ENCODE assay signal across 8 mouse cellular contexts in genomic region chr16:42340021-42340768, GRCm38 (mm10). TPM values are rescaled to one million over a fixed set of nuclear protein-coding genes. Genes with fewer than 3 reads are reported as not detected.
DNase-seq lines count a peak whose midpoint lies in the region; ATAC-seq and TF ChIP-seq lines count a peak whose summit lies in the region.

TSS of gene Gap43 (minus strand) at chr16:42340651.

- H3K4me2 ChIP-seq in kidney, postnatal 0 days (ENCODE audit: low read length) = peak within 1 kb of the TSS; percentile 47
- peak within 1 kb of the TSS; percentile 57 for H3K4me2 ChIP-seq in hindbrain, embryonic 16.5 days (ENCODE audit: low read length)

- H3K27ac ChIP-seq in kidney, postnatal 0 days = no peak within 1 kb of the TSS
- peak within 1 kb of the TSS; percentile 92 for H3K27ac ChIP-seq in hindbrain, embryonic 16.5 days (ENCODE audit: low read depth, low read length)

- WGBS in kidney, postnatal 0 days = 1% methylated on average over 18 of the region's 18 CpGs
- under 1% methylated on average over 18 of the region's 18 CpGs for WGBS in hindbrain, embryonic 16.5 days

- no peaks in the 10 kb centered on the region for H3K9me3 ChIP-seq in kidney, postnatal 0 days (replicated peaks; ENCODE audit: low read length)
- no peaks in the 10 kb centered on the region for H3K9me3 ChIP-seq in hindbrain, embryonic 16.5 days (ENCODE audit: control insufficient read depth, low read length)

- peak; percentile 13 for DNase-seq in kidney, postnatal 0 days (ENCODE audit: low spot score)
- DNase-seq in kidney, postnatal 4 days = no peak
- peak; percentile 39 for DNase-seq in embryo, embryonic 11.5 days (ENCODE audit: low read depth, low spot score)
- peak; percentile 68 for DNase-seq in mesoderm, embryonic 11.5 days (ENCODE audit: low read depth, low spot score)
- DNase-seq in T-cell, adult 2 months (ENCODE audit: low spot score) = no peak
- no peak for DNase-seq in thymus, postnatal 0 days (ENCODE audit: low spot score)

- TF ChIP-seq CTCF in kidney, postnatal 0 days (IDR thresholded peaks at IDR 0.05; ENCODE audit: low read depth) = no peak

- no peak for ATAC-seq in kidney, postnatal 0 days (replicated peaks; ENCODE audit: low FRiP score, low read depth)
- ATAC-seq in hindbrain, embryonic 16.5 days = peak; percentile 87
- no peak for ATAC-seq in erythroid progenitor cell, adult 5-6 weeks (replicated peaks; ENCODE audit: low FRiP score, poor library complexity, severe bottlenecking)

- no peaks in the 10 kb centered on the region for H3K27me3 ChIP-seq in kidney, postnatal 0 days (ENCODE audit: insufficient read depth, low read length)
- no peaks in the 10 kb centered on the region for H3K27me3 ChIP-seq in hindbrain, embryonic 16.5 days (replicated peaks; ENCODE audit: control insufficient read depth, insufficient read depth, low read length)

- no peak within 1 kb of the TSS for H3K9ac ChIP-seq in kidney, postnatal 0 days (ENCODE audit: low read depth, low read length)
- H3K9ac ChIP-seq in hindbrain, embryonic 16.5 days (ENCODE audit: low read depth, low read length) = peak within 1 kb of the TSS; percentile 81

- H3K4me3 ChIP-seq in kidney, postnatal 0 days (replicated peaks; ENCODE audit: low read depth, low read length) = peak within 1 kb of the TSS; percentile 27
- peak within 1 kb of the TSS; percentile 69 for H3K4me3 ChIP-seq in hindbrain, embryonic 16.5 days (ENCODE audit: low read length)

- H3K4me1 ChIP-seq in kidney, postnatal 0 days (replicated peaks; ENCODE audit: insufficient read depth, low read length) = 0 out of 2 replicates have a peak, but pooled peaks cover 6% of the 10 kb centered on the region
- peaks cover 16% of the 10 kb centered on the region for H3K4me1 ChIP-seq in hindbrain, embryonic 16.5 days (ENCODE audit: control insufficient read depth, insufficient read depth, low read depth, low read length)

- H3K36me3 ChIP-seq in kidney, postnatal 0 days (ENCODE audit: insufficient read depth, low read length) = no peaks in the 10 kb centered on the region
- no peaks in the 10 kb centered on the region for H3K36me3 ChIP-seq in hindbrain, embryonic 16.5 days (ENCODE audit: control insufficient read depth, insufficient read depth, low read length)

RNA-seq across cellular contexts. Expression of gene Gap43, which starts in this region (rescaled TPM):
- polyA plus RNA-seq in kidney, postnatal 0 days (2015; fragmentation: Nextera tagmentation; extraction: Ambion mirVana) = 4.0 and 6.0 TPM in 2 replicates
- 1,585 and 1,771 TPM in 2 replicates for polyA plus RNA-seq in hindbrain, embryonic 16.5 days (2015; fragmentation: Nextera tagmentation; extraction: Ambion mirVana)
- total RNA-seq in erythroid progenitor cell, adult 5-6 weeks (2015; ENCODE audit: low replicate concordance) = not detected in 2 replicates
- total RNA-seq in erythroid progenitor cell, adult 5-6 weeks (2017; ENCODE audit: low replicate concordance) = not detected in 2 replicates
- polyA plus RNA-seq in thymus, postnatal 0 days (2015; fragmentation: Nextera tagmentation; extraction: Ambion mirVana) = 1.5 and 1.7 TPM in 2 replicates

Comparison
In these comparisons a context has a peak if more than half of its experiments do, and no peak if none do; other contexts are left out.
1. RNA of gene Gap43 (polyA plus RNA-seq): 1,585 to 1,771 TPM in hindbrain, embryonic 16.5 days; 4.0 to 6.0 TPM in kidney, postnatal 0 days and 1.5 to 1.7 TPM in thymus, postnatal 0 days; every median in the first group is over 100 times any median in the second.
2. DNase-seq: peak in kidney, postnatal 0 days (single experiment), embryo, embryonic 11.5 days (single experiment) and mesoderm, embryonic 11.5 days (single experiment); none in kidney, postnatal 4 days (0 of 2), T-cell, adult 2 months (single experiment) and thymus, postnatal 0 days (single experiment).